Mouse (Mus musculus): ENCODE results near the gene Serpina6.

The Serpina6 gene

DNA sequence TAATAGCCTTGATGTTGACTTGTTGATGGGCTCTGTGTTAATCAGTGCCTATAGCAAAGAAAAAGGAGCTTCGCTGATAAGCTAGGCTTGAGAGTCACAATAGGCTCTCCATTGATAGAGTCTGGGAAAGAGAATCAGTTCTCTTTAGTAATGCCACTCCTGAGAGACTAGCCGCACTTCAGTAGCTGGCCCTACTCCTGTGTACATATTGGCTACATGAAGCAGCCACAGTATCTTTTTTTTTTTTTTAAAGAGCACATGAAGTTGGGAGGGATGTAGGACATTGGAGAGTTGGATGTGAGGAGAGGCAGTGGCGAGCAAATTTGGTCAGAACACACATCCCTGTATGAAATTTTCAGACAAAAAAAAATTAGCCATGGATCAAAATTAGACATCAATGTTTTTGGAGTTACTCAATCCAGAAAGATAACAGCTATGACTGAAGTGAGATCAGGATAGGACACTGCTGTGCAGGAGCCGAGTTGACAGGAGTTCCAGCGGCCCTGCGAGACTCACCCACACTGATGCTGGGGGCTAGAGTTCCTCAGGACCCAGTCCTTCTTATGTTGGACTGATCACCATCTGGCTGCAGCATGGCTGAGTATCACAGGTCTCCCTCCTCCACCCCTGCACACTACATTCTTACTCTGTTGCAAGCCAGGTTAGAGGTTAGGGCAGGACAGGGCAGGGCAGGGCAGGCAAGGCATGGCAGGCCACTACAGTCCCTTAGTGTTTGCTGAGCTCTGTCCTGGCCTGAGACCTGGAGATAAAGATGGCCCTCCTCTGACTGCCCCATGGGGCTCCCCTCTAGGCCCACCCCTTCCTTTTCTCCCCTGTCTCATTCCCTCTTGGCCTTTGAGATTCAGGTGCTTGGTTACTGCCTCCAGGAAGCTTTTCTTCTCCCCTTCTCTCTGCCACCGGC, 1.6 kb downstream of the Serpina6 start:
- DNase-seq: no peak

DNA sequence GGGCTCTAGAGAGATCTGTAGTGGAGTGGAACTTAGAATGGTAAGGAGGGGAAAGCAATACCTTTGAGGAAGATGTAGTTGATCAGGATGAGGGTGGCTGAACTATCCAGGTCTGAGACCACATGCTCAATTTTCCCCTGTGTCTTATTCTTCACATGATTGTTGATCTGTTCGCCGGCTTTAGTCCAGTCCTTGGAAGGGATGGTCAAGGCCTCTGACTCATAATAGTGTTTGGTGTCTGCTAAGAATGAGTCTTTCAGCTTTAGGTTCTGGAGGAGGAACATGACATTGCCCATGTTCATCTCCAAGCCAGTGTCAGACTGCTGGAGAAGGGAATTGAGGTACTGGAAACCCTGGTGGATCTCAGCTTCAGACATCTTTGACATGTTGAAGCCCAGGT, 3.2 kb downstream of the Serpina6 start:
- no peak for DNase-seq

DNA sequence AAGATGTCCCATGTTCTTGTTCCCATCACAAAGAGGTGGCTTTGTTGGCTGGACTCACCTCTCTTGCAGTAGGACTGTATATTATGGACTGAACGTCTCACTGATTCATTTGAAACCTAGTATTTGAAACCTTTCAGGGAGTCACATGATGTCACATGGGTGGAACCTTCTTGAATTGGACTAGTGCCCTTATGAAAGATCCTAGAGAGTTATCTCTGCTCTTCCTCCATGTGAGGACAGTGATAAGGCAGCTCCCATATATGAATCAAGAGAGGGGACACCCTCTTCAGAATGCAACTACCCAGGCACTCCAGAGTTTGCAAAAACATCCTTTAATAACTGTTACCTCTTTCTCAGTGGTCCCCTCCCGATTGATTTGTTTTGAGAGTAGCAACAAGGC, 10.7 kb downstream of the Serpina6 start:
- DNase-seq: no peak

DNA sequence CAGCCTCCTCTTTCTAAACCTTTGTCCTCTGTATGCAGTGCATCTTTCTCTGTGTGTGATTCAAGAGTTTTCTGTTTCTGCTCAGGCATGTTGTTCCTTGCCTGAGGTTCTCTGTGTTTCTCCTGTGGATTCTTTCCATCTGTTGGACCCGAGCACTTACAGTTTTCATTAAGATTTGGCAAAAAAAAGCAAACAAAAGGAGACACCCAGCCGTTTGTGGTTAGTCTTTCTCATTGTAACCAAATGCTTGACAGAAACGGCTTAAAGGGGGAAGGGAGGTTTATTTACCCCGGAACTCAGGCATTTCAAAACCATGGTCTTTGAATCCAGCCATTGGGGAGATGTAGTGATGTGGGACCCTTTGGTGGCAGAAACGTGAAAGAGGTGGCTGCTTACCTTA, 12.4 kb downstream of the Serpina6 start:
- DNase-seq: no peak

DNA sequence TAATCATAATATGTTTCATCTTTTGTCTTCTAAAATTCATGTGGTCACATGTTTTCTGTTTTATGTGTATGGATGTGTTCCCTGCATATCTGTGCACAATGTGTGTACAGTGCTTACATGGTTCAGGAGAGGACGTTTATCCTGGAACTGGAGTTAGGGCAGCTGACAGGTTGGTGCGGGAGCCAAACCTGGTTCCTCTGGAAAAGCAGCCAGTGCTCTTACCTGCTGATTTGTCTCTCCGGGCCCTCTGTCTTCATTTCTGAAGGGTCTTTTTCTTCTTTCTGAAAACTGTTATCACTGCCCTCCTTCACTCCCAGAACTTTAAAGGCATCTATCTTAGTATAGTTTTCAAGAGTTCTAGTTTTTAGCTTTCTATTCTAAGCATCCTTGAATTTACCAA, 13.2 kb downstream of the Serpina6 start:
- no peak for DNase-seq

DNA sequence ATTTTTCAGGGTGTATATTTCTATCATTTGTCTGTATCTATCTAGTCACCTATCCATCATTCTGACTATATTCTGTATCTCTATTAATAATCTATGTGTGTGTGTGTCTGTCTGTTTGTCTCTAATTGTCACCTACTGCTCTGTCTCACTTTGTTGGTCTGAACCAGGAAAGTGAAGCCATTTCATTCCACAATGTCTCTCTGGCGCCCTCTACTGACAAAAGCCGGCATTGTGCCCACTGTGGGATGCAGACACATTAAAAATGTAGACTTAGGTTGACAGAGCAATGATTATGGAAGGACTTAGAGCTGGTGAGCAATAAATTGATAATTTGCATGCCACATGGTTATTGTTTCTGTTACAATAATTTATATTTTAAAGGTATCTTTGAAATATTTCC, 13.7 kb downstream of the Serpina6 start:
- peak; percentile 86 for DNase-seq

DNA sequence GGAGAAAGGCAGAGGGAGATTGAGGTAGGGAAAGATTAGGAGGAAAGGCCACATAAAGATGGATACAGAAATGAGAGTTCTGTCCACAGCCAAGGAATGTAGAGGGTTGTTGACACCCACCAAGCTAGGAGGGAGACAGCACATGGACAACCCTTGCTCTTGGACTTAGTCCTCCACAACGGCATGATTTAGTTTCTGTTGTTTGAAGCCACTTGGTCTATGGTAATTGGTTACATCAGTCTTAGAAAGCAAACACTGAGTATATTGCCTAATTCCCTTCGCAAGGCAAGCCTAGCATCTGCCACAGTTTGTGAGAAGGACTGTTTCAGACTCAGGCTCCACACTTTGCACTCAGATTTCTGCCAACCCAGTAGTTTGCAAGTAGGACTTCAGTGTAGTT, 21.2 kb downstream of the Serpina6 start:
- DNase-seq: no peak

DNA sequence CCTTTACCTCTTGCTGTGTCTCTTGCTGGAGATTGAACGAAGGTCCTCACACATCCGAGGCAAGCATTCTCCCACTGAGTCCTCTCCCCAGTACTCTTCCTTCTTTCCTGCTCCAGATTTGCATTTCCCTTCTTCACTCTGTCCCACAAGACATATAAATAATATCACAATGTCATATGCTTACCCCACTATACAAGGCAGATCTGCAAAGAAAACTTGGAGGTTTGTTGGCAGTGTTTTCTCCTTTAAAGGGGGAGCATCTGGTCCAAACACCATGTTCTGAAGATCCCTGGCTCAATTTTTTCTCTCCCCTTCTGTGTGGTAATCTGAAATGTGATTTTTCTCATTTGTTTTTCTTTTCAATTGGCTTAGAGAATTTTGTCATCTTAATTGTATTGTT, 22.6 kb downstream of the Serpina6 start:
- DNase-seq: no peak

DNA sequence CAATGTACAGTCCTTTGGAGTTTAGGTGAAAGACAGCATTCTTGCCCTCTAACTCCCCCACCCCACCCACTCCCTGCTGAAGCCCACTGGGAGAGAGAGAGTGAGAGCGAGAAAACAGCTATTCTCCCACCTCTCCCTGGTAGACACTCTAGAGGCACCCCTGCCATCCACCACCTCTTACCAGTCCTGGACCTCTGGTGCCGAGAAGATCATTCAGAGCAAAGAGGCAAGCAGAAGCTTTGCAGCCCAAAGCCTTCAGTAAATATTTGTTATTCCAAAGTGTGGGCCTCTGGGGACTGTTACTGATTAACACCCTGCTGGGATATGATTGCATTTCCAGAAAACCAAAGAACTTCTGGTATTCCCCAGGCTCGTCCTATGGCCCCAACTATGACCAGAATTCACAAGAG, 25.8 kb downstream of the Serpina6 start, which contains the start of gene Serpina10:
TSS of gene Serpina10 (minus strand) at position 242 of the 410 bp plus-strand sequence.
- DNase-seq: peak; percentile 5

DNA sequence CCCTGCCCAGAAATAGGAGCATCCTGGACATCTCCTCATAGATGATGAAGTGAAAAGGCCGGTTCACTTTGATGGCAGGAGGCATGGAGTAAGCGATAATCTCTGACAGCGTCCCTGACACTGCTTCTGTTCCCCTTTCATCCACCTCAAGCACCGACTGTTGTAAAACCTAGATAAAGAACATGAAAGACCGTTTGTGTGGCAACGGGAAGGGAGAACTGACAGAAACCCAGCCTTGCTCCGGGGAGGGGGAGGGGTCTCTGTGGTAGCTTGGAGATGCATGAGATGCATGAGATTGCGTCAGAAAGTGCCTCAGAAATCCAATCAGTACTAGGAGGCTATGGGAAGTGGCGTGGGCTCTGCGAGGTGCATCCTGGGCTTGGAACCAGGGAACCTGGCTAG, 40.2 kb downstream of the Serpina6 start:
- no peak for DNase-seq

DNA sequence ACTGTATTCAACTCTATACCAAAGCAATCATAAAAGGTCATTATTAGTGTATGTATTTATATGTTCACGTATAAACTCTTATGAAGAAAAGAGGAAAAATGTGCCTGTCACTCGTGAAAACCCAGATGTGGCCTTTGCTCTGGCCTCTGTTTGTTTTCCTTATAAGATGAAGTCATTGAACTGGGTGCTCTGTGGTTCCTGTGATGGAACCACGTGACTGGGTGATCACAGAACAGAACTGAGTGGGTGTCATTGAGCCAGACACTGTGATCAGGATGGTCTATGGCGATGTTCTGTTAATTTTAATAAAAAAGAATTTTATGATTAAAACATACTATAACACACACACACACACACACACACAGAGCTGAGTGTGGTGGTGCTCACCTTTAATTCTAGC, 41.3 kb downstream of the Serpina6 start:
- no peak for DNase-seq

DNA sequence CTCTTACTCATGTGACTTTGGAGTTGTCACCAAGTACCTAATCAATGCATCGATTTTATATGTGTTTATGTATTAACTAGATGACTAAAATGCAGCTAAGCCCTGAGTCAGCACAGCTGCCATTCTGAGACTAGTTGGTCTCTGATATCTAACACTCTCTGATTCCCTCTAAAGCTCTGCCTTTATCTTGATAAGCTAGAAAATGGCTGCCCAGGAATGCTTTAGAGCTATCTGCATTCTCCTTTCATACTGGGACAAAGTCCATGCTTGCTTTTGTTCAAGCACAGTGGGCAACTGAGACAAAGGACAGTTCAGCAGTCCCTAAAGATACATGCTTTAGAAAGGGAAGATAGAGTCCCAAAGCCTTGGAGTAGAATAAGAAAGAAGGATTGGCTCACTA, 41.9 kb downstream of the Serpina6 start:
- DNase-seq: no peak

DNA sequence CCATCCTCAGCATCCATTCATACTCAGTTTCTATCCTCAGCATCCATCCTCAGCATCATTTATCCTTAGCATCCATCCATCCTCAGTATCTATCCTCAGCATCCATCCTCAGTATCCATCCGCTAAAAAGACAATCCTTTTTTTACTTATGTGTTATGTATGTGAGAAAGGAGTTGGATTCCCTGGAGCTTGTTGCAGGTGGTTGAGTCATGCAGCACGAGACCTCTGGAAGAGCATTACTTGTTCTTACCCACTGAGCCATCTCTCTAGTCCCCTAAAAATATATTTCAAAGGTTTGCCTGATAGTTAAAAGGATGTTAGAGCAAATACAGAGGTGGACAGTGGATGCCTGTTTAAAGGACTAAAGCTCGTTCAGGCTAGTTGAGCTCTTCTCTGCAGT, 55.2 kb downstream of the Serpina6 start:
- DNase-seq: no peak

DNA sequence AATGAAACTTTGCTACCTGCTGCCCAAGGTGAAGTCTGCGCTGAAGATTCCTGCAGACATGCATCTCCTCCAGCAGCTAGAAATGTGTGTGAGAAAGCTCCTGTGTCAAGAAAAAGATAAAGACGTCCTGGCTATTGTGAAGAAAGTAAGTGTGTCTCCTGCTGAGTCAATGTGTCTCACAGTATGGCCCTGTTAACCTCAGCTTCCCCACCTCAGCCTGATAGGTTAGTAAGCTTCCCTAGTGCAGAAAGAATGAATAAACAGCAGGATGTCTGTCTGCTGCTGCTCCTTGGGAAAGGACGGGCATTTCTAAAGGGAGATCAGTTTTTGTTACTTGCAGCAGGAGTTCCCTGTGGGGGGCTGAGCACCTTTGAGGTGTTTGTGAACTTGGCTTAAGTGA, 56.6 kb downstream of the Serpina6 start:
- no peak for DNase-seq

DNA sequence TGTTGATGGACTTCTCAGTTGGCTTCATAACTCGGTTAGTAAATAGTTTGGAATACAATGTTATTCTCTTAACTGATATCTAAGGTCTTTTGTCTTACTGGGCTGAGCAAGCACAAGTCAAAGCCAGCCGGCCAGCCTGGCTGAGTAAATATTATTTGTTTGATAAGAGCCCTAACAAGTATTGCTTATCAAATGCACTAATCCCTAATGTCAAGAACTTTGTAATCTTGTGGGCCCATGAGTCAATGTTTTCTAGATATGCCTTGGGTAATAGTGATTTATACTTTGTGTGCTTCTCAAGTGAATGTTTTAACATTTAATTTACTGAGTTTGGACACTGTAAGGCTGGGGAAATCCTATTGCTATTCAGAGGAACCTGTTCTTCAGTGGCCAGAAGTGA, 58.6 kb downstream of the Serpina6 start:
- DNase-seq: no peak

All from kidney, adult 9 months (tissue).